Mouse (Mus musculus): ENCODE results near the gene Flii.

The Flii gene

DNA sequence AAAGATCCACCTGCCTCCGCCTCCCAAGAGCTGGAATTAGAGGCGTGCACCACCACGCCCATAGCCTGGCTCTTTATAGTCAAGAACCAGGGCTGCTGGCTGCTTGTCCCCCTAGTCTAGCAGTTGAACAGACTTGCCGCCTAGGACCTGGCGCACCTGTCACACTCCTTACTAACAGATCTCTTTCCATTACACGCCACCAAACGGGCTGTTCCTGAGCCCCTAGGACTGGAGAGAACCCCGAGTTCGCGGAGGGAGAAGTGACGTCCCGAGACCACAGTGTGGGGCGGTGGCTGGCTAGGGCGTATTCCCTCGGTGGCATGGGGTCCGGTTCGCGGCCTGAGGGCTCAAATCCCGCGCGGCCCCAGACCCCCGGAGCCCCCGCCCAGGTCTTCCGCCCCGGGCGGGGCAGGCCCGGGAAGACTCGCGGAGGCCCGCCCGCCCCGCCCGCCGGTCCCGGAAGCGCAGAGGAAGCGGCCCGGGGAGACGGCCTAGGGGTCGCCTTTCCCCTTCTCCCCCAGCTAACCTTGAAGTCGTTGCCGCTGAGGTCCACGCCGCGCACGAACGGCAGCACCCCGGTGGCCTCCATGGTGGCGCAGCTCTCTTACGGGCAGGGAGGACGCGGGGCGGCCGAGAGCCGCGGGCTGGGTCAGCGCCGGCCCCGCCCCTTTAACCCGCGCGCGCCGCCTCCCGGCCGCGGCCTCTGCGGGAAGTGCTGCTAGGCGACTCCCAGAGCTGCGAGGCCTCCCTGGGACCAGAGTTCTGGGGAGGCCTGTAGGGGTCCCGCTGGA, at the start of gene Flii:
Flii (minus strand) TSS at position 663 of the 791 bp plus-strand sequence.
- peak in 1 of 2 experiments; percentile 76 for DNase-seq (ENCODE audit: low spot score in 2 of 2)

DNA sequence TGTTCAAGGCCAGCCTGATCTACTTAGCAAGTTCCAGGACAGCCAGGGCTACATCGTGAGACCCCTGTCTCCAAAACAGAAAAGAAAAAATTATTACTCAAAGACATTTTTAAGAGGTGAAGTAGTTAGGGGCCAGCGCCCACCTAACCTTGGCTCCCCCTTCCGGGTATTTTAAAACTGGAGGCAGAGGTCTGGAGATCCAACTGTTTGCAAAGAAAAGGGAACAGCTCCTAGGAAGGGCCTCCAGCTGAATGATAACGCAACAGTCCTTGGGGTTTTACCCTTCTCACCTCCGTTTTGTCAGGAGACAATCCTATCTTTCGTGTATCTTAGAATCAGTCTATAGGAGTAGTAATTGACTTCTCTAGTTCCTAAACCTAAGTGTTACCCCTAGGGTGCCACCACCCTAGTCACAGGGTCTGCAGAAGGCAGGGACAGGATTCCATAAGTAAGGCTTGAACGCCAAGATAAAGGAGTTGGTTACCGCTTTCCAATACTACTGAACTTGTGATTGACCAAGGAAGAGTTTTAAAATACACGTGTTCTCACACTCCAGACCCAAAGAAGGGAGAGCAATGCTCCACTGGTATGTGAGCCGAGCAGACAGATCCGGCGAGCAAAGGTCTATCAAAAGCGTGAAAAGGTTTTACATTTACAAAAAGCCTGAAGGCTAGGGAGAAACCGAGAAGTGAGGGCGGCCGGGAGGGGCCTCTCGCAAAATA, 49.2 kb upstream of the Flii start:
- DNase-seq (ENCODE audit: low spot score in 2 of 2), result no peak

DNA sequence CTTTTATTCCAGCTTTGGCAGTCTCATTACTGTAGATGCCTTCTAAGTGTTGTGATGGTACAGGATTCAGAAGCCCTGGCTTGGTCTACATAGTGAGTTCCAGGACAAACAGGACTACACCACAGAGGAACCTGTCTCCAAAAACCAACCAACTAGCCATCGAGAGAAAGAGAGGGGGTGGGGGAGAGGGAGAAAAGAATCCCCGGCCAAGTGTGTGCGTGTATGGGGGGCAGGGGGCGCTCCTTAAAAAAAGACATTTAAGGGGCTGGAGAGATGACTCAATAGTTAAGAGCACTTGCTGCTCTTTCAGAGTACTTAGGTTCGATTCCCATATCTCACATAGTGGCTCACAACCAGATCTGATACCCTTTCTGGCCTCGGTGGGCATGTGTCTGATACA, 48.5 kb upstream of the Flii start:
- DNase-seq (ENCODE audit: low spot score in 2 of 2), result no peak

DNA sequence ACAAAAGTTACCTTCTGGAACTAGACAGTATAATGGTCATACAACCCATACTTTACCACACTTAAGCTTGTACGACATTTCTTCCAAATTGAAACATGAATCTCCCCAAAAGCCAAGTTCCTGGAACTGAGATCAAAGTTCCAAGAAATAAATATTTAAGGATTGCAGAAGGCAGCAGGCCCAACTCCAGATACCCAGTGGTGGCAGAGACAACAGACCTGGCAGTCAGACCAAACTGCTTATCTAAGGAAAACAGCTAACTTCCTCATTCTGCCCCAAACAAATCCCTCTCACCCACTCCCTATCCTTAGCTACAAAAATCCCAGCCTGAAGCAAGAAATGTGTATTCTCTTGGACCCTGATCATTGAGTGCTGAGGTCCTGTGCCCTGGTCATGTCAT, 47.8 kb upstream of the Flii start:
- no peak for DNase-seq (ENCODE audit: low spot score in 2 of 2)

DNA sequence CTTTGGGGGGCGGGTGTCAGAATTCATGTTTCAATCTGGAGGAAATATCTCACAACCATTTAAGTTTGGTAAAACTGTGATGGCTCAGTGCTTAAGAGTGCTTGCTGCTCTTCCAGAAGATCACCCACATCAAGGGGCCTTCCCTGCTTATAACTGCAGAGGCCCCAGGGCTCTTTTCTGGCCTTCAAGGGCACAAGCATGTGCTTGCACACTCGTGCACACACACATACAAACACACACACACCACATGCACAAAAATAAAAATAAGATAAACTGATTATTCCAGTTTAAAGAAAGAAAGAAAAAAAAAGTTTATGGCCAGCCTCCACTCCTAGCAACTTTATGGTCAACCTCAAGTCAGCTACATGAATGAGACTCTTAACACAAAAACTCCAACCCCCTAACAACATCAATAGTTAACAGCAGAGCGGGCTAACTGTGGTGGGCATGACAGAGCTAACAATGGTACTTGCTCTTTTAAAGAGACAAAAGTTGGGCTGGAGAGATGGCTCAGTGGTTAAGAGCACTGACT, 47.2 kb upstream of the Flii start:
- DNase-seq (ENCODE audit: low spot score in 2 of 2), result no peak

DNA sequence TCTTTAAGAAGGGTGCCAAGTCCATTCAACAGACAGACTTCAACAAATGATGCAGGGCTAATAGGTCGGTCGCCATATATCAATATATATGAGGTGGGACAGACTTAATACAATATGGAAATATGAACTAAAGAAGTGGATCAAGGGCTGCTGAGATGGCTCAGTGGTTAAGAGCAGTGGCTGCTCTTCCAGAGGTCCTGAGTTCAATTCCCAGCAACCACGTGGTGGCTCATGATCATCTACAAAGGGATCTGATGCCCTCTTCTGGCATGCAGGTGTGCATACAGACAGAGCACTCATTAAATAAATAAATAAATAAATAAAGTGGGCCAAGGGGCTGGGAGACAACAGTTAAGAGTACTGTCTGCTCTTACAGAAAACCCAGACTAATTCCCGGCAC, 45.1 kb upstream of the Flii start:
- DNase-seq (ENCODE audit: low spot score in 2 of 2), result no peak

DNA sequence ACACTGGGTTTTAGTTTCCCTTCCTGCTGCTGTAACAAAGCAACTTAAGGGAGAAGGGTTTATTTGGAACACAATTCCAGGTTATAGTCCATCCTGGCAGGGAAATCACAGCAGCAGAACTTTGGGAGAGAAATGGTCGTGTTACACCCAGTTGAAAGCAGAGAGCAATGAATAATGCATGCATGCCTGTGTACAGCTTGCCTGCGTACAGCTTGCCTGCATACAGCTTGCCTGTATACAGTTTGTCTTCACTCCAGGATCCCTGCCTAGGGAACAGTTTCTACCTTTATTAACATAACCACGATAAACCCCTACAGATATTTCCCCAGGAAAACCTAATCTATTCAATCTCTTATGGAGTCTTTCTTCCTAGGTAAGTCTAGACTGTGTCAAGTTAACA, 43.7 kb upstream of the Flii start:
- no peak for DNase-seq (ENCODE audit: low spot score in 2 of 2)

DNA sequence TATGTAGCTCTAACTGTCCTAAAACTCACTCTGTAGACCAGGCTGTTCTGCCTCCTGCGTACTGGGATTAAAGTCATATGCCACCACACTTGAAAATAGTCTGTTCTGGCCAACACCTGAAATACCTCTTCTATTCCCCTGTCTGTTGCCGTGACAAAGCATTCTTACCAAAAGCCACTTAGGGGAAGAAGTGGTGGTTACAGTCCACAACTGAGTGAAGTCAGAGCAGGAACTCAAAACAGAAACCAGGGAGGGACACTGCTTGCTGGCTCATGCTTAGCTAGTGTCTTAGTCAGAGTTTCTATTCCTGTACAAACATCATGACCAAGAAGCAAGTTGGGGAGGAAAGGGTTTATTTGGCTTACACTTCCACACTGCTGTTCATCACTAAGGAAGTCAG, 42.3 kb upstream of the Flii start:
- no peak for DNase-seq (ENCODE audit: low spot score in 2 of 2)

DNA sequence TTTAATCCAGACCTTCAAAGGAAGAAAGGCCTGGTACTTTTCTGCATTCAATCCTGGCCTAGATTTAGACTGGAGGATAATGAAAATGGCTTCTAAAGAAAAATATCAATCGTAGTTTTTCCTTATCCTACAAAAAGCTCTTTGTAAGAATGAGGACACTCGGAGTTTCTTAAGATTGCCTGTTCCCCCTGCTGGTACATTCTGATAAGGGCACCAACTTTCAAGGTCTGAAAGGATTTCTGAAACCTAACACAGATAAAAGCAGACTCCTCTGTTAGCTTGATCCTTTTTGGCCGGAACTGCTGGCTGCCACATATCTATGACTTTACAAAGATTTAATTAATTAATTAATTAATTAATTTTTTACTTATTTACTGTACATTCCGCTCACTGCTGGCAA, 39.9 kb upstream of the Flii start:
- no peak for DNase-seq (ENCODE audit: low spot score in 2 of 2)

DNA sequence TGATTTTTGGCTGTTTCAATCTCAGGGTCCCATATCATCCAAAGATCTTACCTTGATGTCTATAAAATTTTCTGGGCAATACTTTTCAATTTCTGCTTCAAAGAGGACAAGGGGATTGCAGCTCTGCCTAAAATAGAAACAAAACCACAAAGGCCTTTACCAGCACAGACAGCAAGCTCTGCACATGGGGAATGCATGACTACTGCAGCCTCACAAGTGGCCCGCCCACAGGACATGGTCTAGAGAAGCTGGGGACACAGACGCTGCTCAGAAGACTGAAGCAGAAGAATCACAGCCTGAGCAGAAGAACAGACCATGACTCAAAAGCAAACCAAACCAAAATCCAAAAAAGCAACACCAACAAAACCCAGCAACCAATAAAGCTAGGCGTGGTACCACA, 34.6 kb upstream of the Flii start:
- no peak for DNase-seq (ENCODE audit: low spot score in 2 of 2)

DNA sequence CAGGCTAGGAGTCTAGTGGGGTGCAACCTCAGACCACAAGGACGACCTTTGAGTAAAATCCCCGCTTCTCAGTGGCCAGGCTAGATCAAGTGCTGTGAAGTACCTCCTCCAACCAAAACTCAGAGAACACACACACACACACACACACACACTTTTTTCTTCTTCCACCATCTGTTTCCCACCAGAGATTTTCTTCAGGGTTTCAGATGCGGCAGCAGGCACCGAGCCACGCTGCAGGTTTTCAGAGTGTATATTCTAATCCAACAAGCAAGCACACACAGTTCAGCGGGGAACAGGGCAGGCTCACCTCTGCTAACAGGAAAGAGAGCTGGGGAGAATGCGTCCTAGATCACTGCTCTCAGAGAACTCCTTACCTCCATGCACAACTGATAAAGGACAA, 28.5 kb upstream of the Flii start:
- DNase-seq (ENCODE audit: low spot score in 2 of 2), result no peak

DNA sequence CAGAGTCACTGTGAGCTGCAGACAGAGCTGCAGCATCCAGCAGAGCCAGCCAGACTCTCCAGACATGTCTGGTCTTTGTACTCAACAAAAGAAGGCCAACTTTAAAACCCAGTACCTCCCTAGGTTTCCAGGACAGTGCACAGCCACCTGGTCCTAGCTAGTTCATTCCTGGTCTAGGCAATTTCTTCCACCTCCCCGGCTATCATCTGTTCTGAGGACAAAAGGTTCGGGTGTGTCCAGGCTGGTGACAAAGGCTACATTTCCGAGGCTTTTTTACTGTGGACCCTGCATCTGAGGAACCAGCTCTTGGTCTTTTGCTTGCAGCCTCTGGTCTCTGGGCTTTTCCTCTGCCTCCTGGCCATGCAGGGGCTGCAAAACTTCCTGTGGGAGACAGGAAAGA, 13.3 kb upstream of the Flii start:
- DNase-seq (ENCODE audit: low spot score in 2 of 2), result no peak

DNA sequence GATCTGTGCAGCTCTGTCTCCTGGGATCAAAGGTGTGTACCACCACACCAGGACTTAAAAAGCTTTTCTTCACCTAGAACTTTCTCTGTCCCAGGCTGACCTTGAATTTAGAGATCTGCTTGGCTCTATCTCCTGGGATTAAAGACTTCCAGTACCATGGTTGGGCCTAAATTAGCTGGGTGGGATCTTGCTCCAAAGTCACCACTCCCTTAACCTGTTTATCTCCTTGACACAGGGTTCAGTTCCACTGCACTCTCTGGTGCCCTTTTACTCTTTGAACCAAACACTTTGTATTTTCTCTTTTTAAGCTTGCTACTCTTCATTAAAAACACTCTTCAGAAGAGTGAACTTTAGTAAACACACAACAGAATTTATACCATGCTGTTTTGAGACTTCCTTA, 10.4 kb upstream of the Flii start:
- DNase-seq (ENCODE audit: low spot score in 2 of 2), result no peak

DNA sequence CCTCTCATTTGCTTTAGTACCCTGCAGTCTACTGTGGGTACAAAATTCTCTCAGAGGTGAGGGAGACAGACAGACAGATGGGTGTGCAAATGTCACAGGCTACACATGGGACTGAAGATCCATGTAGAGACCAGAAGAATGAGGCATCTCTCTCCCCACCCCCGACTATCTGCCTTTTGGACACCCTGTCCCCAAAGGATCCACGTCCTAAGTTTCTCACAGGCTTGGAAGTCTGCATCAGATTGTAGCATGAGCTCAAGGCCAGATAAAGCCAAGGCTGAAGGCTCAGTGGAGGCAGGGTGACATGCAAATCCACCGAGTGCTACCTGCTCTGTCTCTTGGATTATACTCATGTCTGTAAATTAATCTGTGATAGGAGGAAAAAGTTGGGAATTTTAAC, 9.4 kb upstream of the Flii start:
- no peak for DNase-seq (ENCODE audit: low spot score in 2 of 2)

DNA sequence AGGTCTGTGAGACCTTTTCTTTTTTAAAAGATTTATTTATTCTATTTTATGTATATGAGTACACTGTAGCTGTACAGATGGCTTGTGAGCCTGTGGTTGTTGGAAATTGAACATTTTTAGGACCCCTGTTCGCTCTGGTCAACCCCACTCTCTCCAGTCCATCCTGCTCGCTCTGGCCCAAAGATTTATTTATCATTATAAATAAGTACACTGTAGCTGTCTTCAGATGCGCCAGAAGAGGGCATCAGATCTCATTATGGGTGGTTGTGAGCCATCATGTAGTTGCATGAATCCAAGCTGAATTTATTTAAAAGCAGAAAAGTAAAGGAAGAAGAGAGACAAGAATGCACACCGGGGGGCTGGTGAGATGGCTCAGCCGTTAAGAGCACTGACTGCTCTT, 8.1 kb upstream of the Flii start:
- no peak for DNase-seq (ENCODE audit: low spot score in 2 of 2)

DNA sequence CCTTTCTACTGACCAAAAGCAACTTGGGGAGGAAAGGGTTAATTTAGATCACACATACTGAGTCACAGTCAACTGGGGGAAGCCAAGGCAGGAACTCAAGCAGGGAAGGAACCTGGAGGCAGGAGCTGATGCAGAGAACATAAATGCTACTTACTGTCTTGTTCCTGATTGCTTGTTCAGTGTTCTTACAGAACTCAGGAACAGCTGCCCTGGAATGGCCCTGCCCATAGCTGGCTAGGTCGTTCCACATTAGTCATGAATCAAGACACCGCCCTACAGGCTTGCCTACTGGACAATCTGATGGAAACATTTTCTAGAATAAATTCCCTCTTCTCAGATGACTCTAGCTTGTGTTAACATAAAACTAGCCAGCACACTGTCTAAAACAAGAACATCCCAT, 7.1 kb upstream of the Flii start:
- no peak for DNase-seq (ENCODE audit: low spot score in 2 of 2)

DNA sequence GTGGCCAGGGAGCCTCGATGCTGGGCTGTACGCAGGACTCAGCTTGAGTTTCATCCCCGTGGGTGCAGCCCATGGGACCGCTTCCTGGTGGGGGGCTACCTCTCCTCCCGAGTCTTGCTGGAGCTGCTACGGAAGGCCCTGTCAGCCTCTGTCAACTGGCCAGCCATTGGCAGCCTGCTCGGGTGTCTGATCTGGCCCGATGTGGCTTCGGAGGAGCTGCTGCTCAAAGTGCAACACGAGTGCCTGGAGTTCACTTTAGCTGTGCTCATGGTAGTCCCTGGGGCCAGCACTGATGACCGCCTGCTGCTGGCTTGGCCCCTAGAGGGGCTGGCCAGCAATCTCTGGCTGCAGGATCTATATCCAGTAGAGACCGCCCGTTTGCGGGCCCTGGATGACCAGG, 4.2 kb upstream of the Flii start:
- no peak for DNase-seq (ENCODE audit: low spot score in 2 of 2)

DNA sequence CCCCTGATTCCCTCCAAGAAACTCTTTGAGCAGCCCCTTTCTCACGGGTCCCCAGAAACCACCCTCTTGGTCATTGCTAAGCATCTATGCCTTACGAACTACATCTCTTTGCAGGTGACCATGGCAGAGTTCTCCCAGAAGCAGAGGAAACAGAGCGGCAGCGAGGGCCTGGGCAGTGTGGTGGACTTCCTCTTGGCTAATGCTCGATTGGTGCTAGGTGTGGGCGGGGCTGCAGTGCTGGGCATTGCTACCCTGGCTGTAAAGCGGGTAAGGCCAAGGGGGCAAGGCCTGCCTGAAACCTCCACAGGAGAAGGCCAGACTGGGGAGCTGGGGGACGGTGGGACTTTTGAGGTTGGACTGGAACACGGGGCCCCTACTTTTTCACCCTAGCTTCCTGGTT, 3.1 kb upstream of the Flii start:
- DNase-seq (ENCODE audit: low spot score in 2 of 2), result no peak

DNA sequence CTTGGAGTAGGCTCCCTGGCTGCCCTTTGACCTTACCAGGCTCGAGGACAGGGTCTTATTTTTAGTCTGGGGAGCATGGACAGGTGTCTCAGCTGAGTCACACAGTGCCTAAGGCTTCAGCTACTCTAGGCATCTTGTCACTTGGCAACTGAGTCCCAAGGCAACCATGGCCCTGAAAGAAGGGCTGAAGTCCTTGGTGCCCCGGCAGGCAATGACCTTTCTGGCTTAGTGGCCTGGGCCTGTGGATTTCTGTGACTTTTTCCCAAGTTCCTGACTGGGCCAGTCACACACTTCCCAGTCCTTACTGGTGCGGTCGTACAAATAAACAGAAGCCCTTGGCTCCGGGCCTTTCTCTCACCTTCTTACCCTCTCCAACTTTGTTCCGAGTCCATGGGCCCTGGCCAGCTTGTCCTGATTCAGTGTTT, 2.2 kb upstream of the Flii start:
- no peak for DNase-seq (ENCODE audit: low spot score in 2 of 2)

DNA sequence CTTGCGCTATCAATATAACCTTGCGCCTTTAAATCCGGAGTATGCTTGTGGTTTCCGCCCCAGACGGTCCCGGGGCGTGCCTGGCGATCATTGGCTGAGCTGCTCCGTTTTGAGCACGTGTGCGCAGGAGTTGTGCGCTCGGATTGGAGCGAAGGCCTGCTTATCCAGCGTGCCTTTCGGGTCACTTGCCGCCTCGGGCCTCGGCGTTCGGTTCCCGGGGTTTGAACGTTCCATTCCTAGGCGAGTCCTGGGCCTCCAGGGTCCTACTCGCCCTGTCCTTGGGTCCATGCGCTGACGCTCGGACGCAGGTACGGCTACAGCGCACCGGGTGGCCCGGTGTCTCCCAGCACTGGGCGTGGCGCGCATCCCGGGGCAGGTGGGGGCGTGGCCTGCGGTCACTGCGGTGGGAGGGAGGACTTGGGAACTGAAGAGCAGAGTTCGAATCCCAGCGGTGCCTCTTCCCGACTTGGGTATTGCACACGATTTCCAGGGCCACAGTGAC, 1.2 kb upstream of the Flii start, which contains the start of gene Mief2:
Mief2 (plus strand) TSS at position 139 of the 502 bp plus-strand sequence.
- DNase-seq (ENCODE audit: low spot score in 2 of 2), result peak; percentile 88 to 91

DNA sequence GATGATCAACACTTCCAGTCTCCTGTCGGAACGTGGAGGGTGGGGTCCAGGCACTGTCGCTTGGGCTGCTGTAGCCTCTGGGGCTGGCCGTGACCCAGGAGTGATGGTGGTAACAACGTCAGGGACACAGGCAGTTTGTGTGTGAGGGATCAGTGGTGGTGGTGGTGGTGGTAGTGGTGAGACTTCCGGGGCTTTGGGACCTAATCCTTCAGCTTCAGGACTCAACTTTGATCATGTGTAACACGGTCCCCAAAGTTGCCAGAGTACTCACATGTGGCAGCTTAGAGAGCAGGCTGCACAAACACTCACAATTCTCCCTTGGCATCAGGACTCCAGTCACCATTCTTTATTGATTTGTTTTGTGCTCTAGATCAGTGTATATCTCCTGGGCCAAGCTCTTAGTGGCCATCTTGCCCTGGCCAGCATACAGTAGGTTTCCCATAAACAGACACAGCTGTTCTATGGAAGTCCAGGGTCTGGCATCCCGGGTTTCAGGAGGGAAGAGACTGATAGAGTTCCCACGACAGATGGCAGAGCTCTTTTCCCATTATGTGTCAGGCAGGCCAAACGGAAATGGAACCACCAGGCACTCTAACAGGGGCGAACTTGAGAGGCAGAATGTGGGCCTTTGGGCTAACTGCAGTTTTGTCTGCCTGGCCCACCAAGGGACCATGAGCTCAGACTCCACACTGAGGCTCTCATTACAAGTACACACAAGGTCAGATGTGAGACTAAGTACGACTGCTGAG, 503 bp upstream of the Flii start:
- DNase-seq (ENCODE audit: low spot score in 2 of 2), result peak in 1 of 2 experiments; percentile 67

DNA sequence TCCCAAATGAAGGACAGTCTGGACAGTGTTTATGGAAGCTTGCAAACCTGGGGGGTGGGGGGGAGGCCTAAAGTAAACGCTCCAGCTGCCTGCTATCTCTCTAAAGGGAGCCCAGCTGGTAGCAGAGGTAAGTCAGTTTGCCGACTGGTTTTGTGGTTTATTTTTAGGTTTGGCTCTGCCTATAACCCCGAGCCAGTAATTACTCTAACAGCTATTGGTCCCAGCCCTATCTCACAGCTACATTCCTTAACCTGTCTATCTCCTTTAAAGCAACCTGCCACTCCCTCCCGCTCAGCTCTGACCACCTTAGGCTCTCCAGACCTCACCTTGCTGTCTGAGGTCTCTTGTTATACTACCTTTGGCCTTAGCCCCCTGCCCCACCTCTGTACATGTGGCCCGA, 7.8 kb downstream of the Flii start:
- no peak for DNase-seq (ENCODE audit: low spot score in 2 of 2)

All from natural killer cell, adult 2 months (primary cell).